Mouse (Mus musculus) cerebellum, adult 11-12 months (tissue): ENCODE data around the gene Hoxb1.

ENCODE experiments used
- DNase-seq: peaks from one replicate; pipeline ENCODE4 v3.0.0; 2022

Hoxb1 gene

GRCm38 (mm10) chr11:96334998-96335397 is 30.6 kb upstream of the Hoxb1 start:
- DNase-seq = no peak

DNA sequence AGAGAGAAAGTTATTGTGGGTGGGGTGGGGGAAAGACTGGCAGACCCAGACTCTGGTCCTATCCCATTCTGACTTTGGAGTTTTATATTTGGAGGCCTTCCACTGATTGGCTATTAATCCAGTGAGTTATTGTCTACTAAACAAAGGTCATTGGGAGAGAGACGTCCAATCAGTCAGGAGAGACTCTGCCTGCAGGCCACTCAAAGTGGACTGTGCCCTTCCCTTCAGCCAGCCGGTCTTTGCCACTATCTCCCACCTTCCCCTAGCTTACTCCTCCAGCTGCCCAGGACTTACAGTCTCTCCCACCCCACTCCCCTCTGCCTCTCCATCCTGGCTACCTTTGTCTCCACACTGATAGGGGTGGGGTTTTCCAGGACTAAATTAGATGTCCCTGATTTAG is 29.0 kb upstream of the Hoxb1 start:
- DNase-seq = no peak

GRCm38 (mm10) chr11:96337026-96337425 is 28.5 kb upstream of the Hoxb1 start:
- DNase-seq = no peak

GRCm38 (mm10) chr11:96338957-96339855 is 26.3 kb upstream of the Hoxb1 start:
- no peak for DNase-seq

- no peak for DNase-seq
Measured at GRCm38 (mm10) chr11:96340698-96341365, 24.7 kb upstream of the Hoxb1 start.

GRCm38 (mm10) chr11:96341701-96342575 is 23.6 kb upstream of the Hoxb1 start:
- DNase-seq = no peak

GRCm38 (mm10) chr11:96342576-96342930 is 23.0 kb upstream of the Hoxb1 start:
- no peak for DNase-seq

GRCm38 (mm10) chr11:96343206-96343745 is 22.3 kb upstream of the Hoxb1 start:
- DNase-seq = no peak

- no peak for DNase-seq
Measured at GRCm38 (mm10) chr11:96344061-96344877, 21.3 kb upstream of the Hoxb1 start.

GRCm38 (mm10) chr11:96344878-96345159 is 20.7 kb upstream of the Hoxb1 start:
- DNase-seq = no peak

- DNase-seq = no peak
Measured at GRCm38 (mm10) chr11:96345220-96345892, 20.2 kb upstream of the Hoxb1 start.

DNA sequence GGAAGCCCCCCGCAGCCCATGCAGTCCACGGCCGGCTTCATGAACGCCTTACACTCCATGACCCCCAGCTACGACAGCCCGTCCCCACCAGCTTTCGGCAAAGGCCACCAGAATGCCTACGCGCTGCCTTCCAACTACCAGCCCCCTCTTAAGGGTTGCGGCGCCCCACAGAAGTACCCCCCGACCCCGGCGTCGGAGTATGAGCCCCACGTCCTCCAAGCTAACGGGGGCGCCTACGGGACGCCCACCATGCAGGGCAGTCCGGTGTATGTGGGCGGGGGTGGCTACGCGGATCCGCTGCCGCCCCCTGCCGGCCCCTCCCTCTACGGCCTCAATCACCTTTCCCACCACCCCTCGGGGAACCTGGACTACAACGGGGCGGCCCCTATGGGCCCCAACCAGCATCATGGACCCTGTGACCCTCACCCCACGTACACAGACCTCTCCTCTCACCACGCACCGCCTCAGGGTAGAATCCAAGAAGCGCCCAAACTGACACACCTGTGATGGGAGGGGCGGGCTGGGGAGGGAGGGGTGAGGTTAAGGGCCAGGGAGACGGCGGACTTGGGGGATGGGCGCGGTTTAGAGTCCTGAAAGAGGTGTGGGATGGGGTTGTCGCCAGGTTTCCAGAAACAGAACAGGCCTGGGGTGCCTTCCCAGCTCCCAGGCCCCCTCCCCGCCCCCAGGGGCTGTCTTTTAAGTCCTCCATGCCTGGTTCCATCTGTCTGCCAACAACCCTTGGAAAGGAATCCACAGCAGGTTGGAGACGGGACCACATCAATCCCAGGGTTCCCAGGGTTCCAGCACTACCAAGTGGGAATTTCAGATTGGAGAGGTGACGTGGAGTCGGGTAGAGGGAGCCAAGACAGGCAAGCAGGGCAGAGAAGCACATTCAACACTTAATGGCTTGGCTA is 19.4 kb upstream of the Hoxb1 start:
- DNase-seq = no peak

GRCm38 (mm10) chr11:96346916-96347520 is 18.5 kb upstream of the Hoxb1 start:
- DNase-seq = no peak

DNA sequence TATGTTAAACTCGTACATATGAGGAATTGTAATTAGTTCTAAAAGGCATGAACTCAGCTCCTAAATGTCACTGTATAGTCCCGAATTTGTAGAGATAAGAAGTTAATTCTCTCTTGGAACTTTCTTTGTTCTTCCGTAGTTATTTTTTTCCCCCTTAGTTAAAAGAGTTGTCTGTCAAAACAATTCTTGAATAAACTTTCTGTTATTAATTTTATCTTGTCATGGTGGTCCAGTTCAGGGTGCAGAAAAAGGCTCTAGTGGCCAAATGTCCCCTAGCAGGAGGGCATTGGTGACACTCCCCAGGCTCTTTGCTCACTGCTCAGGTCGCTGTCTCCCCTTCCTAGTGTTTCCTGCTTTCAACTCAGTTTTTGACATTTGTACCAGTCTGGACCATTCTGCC is 17.8 kb upstream of the Hoxb1 start:
- DNase-seq = no peak

GRCm38 (mm10) chr11:96348141-96348928 is 17.2 kb upstream of the Hoxb1 start:
- DNase-seq = no peak

GRCm38 (mm10) chr11:96348988-96349387 is 16.6 kb upstream of the Hoxb1 start:
- DNase-seq = no peak

DNA sequence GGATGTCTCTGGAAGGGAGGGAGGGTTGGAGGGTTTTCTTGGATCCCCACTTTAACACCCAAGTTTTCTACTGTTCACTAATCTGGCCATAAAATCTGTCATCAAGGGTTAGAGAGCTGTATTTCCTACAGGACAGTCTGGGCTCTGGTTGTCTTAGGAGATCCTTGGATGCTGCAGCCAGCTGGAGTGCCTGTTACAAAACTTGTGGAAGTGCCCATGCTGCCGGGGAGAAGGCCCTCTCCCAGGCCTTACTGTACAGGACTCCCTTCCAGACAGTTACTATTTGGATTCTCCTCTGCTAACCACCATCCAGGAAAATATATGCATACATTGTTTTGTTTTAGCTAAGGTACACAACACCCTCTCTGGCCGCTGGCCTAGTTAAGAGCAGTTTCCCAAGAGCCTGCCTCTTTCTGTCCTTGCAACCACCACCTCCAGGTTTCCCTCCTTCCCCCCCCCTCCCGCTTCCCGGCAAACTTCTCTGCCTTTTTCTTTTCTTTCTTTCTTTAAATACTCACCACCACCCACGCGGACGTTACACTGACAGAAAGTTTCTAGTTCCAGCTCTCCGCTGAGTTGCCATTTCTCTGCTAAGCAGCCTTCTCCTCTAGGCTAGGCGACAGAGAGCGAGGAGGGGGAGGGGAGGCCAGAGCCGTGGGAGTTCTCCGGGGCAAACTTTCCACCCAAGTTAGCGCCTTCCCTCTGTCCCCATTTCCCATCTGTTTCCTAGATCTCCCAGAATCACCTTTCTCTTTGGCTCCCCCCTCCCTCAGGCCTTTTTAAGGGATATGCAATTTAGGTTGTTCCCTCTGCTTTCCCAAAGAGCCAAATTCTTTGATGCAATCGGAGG is 15.8 kb upstream of the Hoxb1 start:
- no peak for DNase-seq

DNA sequence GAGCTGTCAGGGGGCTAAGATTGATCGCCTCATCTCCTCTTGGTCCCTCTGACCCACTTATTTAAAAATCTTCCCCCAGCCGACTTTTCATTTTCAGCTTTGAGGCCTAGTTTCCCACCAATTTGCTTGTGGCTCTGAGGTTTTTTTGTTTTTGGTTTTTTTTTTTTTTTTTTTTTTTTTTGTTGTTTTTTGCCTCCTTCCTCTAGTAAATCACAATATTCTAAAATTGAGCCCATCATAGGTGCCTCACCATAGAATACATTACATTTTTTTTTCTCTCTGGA is 15.3 kb upstream of the Hoxb1 start, which contains the start of gene Hoxb2:
Gene Hoxb2, plus strand, starts transcription at position 185 of the 284 bp plus-strand sequence.
- DNase-seq = no peak

DNA sequence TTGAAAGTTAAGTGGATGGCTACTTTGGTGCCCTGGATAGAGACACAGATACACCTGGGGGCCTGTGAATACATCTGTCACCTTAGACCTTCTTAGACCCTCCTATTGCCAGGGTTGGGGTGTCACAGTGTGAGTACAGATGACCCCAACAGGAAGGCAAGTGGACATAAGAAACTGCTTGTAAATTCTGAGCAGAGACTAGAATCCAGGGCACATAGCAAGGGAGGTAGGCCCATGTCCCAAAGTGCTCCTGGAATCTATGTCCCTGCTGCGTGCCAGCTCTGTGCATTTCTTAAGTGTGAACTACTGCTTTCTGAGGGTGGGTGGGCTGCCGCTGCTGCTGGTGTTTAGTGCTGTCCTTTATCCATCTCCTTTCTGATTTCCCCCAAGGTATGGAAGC is 14.8 kb upstream of the Hoxb1 start:
- no peak for DNase-seq
